Mouse (Mus musculus) limb, embryonic 15.5 days (tissue): ENCODE measurements around the gene Slc35g3. TPM values are rescaled to one million over a fixed set of nuclear protein-coding genes. Genes with fewer than 3 reads are reported as not detected.

Experiments
- ATAC-seq: fragments of 200-750 bp; cut with Nextera tagmentation; 2 replicates; pipeline ENCODE4 v1.8.0; 2017; ENCODE audit warnings: low read depth, moderate TSS enrichment; ENCODE audit not compliant: insufficient number of reproducible peaks, low FRiP score, low TSS enrichment
- H3K27ac ChIP-seq: fragments of 300-500 bp; sonication (generic); 2 replicates; pipeline ENCODE4 v1.5.1; 2015; ENCODE audit warnings: moderate library complexity, mild to moderate bottlenecking, inconsistent platforms
- H3K27me3 ChIP-seq: fragments of 300-500 bp; sonication (generic); 2 replicates; pipeline ENCODE4 v1.6.1; 2015; ENCODE audit warnings: inconsistent platforms
- H3K36me3 ChIP-seq: fragments of 300-500 bp; sonication (generic); 2 replicates; pipeline ENCODE4 v1.6.1; 2015; ENCODE audit warnings: inconsistent platforms
- H3K4me1 ChIP-seq: fragments of 300-500 bp; sonication (generic); 2 replicates; pipeline ENCODE4 v1.6.1; 2015; ENCODE audit warnings: inconsistent platforms
- H3K4me2 ChIP-seq: fragments of 300-500 bp; sonication (generic); 2 replicates; pipeline ENCODE4 v1.6.1; 2015; ENCODE audit warnings: mild to moderate bottlenecking, inconsistent platforms
- H3K4me3 ChIP-seq: fragments of 300-500 bp; sonication (generic); 2 replicates; pipeline ENCODE4 v1.5.1; 2015; ENCODE audit warnings: mild to moderate bottlenecking, inconsistent platforms
- H3K9ac ChIP-seq: fragments of 300-500 bp; sonication (generic); 2 replicates; pipeline ENCODE4 v1.6.1; 2015; ENCODE audit warnings: inconsistent platforms
- H3K9me3 ChIP-seq: fragments of 300-500 bp; sonication (generic); 2 replicates; pipeline ENCODE4 v1.6.1; 2016; ENCODE audit warnings: inconsistent platforms
- WGBS: fragments of 180-500 bp; shearing (Covaris S2); methylation state at CpG from one replicate; pipeline ENCODE4 v1.1.7; 2015; 5-methylcytosine and 5-hydroxymethylcytosine counted together
- polyA plus RNA-seq: library from polyadenylated mRNA; unstranded; fragments of >200 nt; fragmentation: Nextera tagmentation; extraction: Ambion mirVana; gene quantifications from 2 replicates; pipeline ENCODE4 v1.2.1, GENCODE M21; 2015

The Slc35g3 gene
- 0.09 and 0.15 TPM in 2 replicates for polyA plus RNA-seq

DNA sequence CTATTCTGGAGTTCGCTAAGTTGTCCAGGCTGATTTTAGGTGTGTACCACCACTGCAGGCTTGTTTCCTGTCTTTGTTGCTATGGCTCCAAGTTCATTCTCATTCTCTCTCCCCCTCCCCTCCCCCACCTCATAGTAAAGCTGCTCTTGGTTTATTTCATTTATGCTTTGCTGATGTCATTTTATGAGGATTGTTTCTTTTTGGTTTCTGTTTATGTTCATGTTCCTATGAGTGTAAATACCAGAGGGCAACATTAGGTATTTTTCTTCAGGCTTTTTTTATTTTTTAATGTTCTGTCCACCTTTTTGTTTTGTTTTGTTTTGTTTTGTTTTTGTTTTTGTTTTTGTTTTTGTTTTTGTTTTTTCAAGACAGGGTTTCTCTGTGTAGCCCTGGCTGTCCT is at the start of gene Slc35g3:
Gene Slc35g3, minus strand, starts transcription at position 101 of the 400 bp plus-strand sequence.
- Histone ChIP-seq H3K4me2 (no peak within 1 kb of the TSS), H3K36me3 (no peaks in the 10 kb centered on the region), H3K9ac (no peak within 1 kb of the TSS), H3K4me3 (no peak within 1 kb of the TSS), H3K9me3 (no peaks in the 10 kb centered on the region), H3K27me3 (no peaks in the 10 kb centered on the region), H3K4me1 (peaks cover 29% of the 10 kb centered on the region), H3K27ac (peak within 1 kb of the TSS; percentile 100; the same call in 1 of the 2 replicates)
- ATAC-seq: no peak
- WGBS: 55% methylated on average over 1 of the region's 1 CpGs

DNA sequence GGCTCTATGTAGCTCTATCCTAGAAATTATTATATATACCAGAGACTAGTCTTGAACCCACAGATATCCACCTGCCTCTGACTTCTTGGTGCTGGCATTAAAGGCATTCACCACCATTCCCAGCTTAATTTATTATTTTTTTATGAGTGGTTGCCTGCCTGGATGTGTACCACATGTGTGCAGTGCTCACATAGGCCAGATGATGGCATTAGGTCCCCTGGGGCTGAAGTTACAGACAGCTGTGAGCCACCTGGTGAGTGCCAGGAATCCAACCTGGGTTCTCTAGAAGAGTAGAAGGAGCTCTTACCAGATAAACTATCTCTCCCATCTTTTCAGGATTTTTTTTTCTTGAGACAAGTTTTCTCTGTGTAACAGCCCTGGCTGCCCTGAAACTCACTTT is 48.5 kb upstream of the Slc35g3 start:
- H3K27me3 ChIP-seq: peaks cover 17% of the 10 kb centered on the region
- H3K4me3 ChIP-seq: no peak overlapping the region
- H3K4me2 ChIP-seq: no peak overlapping the region
- no peaks in the 10 kb centered on the region for H3K36me3 ChIP-seq
- H3K4me1 ChIP-seq: no peaks in the 10 kb centered on the region; the same call in 1 of the 2 replicates
- no peaks in the 10 kb centered on the region for H3K9me3 ChIP-seq
- no peak overlapping the region for H3K27ac ChIP-seq
- ATAC-seq: no peak
- H3K9ac ChIP-seq: no peak overlapping the region

DNA sequence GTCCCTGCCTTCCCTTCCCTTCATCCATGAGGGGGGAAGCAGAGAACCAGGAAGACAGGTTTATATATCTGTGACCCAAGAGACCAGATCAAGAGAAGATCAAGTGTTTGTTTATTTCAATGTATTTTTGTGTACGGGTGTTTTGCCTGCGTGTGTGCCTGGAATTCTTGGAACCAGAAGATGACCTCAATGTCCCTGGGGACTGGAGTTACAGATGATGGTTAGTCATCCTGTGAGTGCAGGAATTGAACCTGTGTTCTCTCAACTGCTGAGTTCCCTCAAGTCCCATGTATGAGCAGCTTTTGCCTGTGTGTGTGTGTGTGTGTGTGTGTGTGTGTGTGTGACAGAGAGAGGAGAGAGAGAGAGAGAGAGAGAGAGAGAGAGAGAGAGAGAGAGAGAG is 45.9 kb upstream of the Slc35g3 start:
- H3K27me3 ChIP-seq: peaks cover 36% of the 10 kb centered on the region

DNA sequence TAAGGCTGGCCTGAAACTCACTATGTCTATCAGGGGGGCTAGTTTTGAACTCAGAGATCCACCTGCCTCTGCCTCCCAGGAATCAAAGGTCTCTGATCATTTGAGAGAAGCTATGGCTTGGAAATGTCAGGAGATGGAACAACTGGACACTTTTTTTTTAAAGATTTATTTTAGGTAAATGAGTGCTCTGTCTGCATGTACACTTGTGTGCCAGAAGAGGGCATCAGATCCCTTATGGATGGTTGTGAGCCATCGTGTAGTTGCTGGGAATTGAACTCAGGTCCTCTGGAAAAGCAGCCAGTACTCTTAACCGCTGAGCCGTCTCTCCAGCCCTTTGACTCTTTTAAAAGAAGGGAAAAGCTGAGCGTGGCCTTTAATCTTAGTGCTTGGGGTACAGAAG is 44.6 kb upstream of the Slc35g3 start:
- H3K4me1 ChIP-seq: peaks cover 38% of the 10 kb centered on the region
- H3K9me3 ChIP-seq: no peaks in the 10 kb centered on the region
- H3K36me3 ChIP-seq: no peaks in the 10 kb centered on the region
- peaks cover 45% of the 10 kb centered on the region for H3K27me3 ChIP-seq
- no peak overlapping the region for H3K27ac ChIP-seq
- no peak for ATAC-seq
- 83% methylated on average over 4 of the region's 4 CpGs for WGBS
- H3K9ac ChIP-seq: no peak overlapping the region
- no peak overlapping the region for H3K4me3 ChIP-seq
- H3K4me2 ChIP-seq: no peak overlapping the region

More for the DNA sequence above, 45.9 kb upstream of the Slc35g3 start:
- Histone ChIP-seq H3K4me1 (peaks cover 25% of the 10 kb centered on the region), H3K27ac (no peak overlapping the region), H3K4me2 (no peak overlapping the region), H3K9me3 (no peaks in the 10 kb centered on the region), H3K36me3 (no peaks in the 10 kb centered on the region), H3K4me3 (no peak overlapping the region), H3K9ac (no peak overlapping the region)
- 81% methylated on average over 2 of the region's 2 CpGs for WGBS
- ATAC-seq: no peak

DNA sequence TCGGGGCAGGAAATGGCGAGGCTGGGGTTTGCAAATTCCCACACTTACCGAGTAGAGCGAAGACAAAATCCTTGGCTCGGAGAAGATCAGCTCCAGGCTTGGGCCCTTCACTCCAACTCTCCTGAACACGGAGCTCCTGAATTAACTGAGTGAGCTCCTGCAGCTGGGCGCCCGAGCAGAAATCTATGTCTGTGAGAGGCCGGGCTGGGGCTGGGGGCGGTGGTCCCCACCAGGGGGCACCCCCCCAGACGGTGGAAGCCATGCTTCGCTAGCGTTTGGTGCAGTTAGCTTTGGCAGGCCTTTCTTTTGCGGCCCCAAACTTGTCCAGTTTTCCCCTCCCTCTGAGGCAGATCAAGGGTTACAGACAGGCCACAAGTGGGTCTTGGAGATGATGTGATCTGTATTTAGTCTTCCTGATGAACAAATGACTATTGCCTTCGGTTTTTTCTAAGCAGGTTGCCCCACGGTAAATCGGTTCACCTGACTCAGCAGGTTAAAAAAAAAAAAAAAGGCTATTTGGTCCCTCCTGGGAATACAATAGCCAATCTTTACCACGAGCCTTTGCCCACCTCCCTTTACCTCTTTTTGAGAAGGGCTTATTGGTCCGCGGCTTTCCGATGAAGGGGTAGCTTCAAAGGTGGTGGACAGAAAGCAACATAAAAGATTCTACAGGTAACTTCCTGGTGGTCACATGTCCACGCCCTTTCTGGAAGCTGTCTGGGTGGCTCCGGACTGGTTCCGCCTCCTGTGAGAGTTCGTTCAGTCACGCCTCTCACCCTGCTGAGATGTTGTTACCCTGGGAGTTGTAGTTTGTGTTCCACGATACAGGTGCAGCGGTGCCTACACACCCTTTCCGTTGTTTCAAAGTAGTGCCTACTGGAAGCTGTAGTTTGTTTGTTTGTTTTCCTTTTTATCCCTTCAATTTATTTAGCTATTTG is 43.5 kb upstream of the Slc35g3 start, which contains the start of gene Tmem102:
Gene Tmem102, minus strand, starts transcription at position 653 of the 938 bp plus-strand sequence.
- Histone ChIP-seq H3K27ac (no peak within 1 kb of the TSS), H3K4me1 (peaks cover 49% of the 10 kb centered on the region), H3K4me3 (peak within 1 kb of the TSS; percentile 60), H3K4me2 (peak within 1 kb of the TSS; percentile 97), H3K9ac (no peak within 1 kb of the TSS), H3K27me3 (peaks cover 54% of the 10 kb centered on the region), H3K9me3 (no peaks in the 10 kb centered on the region), H3K36me3 (no peaks in the 10 kb centered on the region)
- WGBS: 12% methylated on average over 29 of the region's 29 CpGs
- ATAC-seq: no peak

DNA sequence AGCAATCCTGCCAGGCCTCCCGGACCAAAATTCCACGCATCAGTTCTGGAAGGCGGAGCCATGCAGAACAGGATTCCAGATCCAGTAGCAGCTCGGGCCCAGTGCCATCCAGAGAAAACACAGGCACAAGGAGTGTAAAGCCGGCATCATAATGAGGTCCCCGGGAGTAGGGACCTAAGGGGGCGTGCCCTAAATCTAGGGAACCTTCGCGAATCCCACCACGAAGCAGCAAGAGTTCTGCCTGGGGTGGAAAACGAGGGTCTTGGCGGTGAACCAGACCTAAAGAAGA is 42.8 kb upstream of the Slc35g3 start:
- 7% methylated on average over 12 of the region's 12 CpGs for WGBS

DNA sequence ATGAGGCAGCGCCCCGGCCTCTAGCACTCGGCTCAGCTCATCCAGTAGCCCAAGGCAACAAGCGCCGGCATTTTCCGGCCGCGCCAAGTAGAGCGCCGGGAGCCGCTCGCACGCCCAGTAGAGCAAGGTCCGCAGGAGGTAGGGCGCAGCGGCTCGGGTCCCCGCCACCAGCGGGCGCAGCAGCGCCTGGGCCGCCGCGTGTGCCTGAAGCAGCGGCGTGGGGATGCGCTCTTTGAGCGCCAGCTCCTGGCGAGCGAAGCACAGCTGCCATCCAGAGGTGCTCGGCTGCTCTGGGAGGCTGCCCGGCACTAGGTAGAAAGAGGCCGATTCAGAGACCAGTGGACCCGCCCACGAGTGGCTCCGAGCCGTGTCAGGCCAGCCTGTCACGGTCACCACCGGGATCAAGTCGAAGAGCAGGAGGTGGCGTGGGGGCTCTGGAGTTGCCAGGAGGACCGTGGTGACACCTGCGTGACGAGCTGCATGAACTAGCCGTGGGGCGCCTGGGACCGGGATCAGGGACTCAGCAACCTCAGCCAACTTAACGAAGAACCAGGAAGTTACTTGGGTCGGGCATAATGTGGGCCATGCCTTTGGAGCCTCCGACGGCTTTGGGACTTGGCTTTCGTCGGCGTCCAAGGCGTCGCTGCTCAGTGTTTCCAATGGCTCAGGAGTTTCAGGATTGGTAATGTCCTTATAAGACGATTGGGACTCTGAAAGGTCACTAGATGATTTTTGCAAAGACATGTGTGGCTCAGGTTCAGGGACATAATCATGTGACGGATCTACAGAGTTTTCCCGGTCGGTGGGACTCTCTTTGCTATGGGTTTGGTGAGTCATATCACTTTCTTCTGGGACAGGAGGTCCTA is 42.3 kb upstream of the Slc35g3 start:
- H3K9ac ChIP-seq: peak overlapping the region; percentile 40
- 2% methylated on average over 58 of the region's 60 CpGs for WGBS
- H3K27me3 ChIP-seq: peaks cover 56% of the 10 kb centered on the region
- ATAC-seq: peak; percentile 43; the same call in 1 of the 2 replicates
- H3K4me2 ChIP-seq: peak overlapping the region; percentile 97
- no peaks in the 10 kb centered on the region for H3K9me3 ChIP-seq
- H3K4me3 ChIP-seq: peak overlapping the region; percentile 60
- H3K27ac ChIP-seq: peak overlapping the region; percentile 35; the same call in 1 of the 2 replicates
- peaks cover 62% of the 10 kb centered on the region for H3K4me1 ChIP-seq
- no peaks in the 10 kb centered on the region for H3K36me3 ChIP-seq

More for the DNA sequence above, 42.8 kb upstream of the Slc35g3 start:
- H3K27me3 ChIP-seq: peaks cover 56% of the 10 kb centered on the region
- H3K9me3 ChIP-seq: no peaks in the 10 kb centered on the region
- H3K9ac ChIP-seq: no peak overlapping the region
- H3K4me1 ChIP-seq: peaks cover 56% of the 10 kb centered on the region
- no peak overlapping the region for H3K27ac ChIP-seq
- peak overlapping the region; percentile 60 for H3K4me3 ChIP-seq
- ATAC-seq: no peak
- H3K4me2 ChIP-seq: peak overlapping the region; percentile 97
- H3K36me3 ChIP-seq: no peaks in the 10 kb centered on the region

DNA sequence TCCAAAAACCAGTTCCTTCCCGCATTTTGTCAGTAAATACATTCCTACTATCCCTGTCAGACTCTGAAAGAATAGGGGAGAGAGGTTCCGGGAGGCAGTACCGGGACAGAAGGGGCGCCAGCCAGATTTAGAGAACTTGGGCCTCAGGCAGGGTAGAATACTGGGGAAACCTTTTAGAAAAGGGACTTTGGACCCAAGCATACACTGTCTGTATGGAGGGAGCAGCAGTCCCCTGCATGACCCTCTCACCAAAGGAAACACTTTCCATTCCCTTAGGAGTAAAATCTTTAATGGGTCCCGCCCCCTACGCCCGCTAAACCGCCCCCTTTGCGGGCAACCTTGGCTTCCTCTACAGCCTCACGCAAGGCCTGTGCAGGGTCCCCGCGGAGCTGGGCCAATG is 41.6 kb upstream of the Slc35g3 start:
- H3K4me3 ChIP-seq: peak overlapping the region; percentile 60
- 0 out of 2 replicates have a peak, but pooled peaks cover 2% of the 10 kb centered on the region for H3K36me3 ChIP-seq
- 0 out of 2 replicates have a peak, but pooled peaks have one; percentile 0 for ATAC-seq
- H3K27me3 ChIP-seq: peaks cover 58% of the 10 kb centered on the region
- 4% methylated on average over 12 of the region's 12 CpGs for WGBS
- peak overlapping the region; percentile 35; the same call in 1 of the 2 replicates for H3K27ac ChIP-seq
- peak overlapping the region; percentile 97 for H3K4me2 ChIP-seq
- peaks cover 62% of the 10 kb centered on the region for H3K4me1 ChIP-seq
- H3K9me3 ChIP-seq: no peaks in the 10 kb centered on the region
- peak overlapping the region; percentile 40; the same call in 1 of the 2 replicates for H3K9ac ChIP-seq

DNA sequence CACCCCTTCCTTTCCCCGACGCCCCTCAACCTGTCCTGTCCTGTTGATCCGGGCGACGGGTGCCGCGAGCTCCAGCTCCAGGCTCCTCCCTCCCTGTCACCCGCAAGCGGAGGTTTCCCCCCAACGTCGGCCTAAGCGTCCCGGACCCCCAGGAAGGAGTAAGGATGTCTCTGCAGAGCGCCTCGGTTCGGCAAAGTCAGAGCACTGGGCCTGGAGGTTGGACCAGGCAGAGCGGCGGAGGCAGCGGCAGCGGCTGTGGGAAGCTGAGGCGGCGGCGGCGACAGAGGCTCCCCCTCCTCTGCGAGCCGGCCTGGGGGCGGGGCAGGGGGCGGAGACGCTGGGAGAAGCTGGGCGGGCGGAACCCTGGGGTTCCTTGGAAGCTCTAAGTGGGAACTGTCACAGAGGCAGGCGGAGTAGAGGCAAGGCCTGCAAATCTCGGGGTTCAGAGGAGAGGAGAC is 40.9 kb upstream of the Slc35g3 start:
- Histone ChIP-seq H3K36me3 (0 out of 2 replicates have a peak, but pooled peaks cover 6% of the 10 kb centered on the region), H3K27ac (peak overlapping the region; percentile 59; the same call in 1 of the 2 replicates), H3K4me3 (peak overlapping the region; percentile 60), H3K9me3 (no peaks in the 10 kb centered on the region), H3K4me2 (peak overlapping the region; percentile 97), H3K9ac (peak overlapping the region; percentile 40), H3K4me1 (peaks cover 62% of the 10 kb centered on the region), H3K27me3 (peaks cover 64% of the 10 kb centered on the region)
- under 1% methylated on average over 33 of the region's 33 CpGs for WGBS
- ATAC-seq: peak; percentile 26; the same call in 1 of the 2 replicates

DNA sequence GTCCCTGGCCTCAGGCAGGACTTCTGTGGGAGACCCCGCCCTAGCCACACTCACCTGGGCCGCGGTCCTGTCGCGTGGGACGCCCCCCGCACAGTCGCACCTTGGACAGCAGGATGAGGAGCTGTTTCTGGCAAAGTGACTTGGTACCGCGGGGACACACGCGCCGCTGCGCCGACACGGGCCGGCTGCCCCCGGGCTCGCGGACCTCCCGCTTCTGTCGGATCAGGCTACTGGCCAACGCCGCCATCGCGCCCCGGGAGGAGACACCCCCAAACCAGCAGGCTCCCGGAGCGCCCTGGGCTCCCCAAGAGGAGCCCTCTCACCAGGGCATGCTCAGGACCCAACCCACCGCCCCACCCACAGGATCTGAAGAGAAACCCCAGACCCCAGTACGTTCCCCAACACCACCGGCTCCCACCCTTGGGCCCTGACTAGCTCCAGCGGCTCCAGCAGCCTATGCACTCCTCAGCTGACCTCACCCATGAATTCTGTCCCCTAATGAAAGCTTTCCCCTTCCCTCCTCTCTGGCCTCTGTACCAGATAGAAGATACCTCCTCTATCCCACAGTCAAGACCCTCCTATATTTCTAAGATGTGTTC is 39.7 kb upstream of the Slc35g3 start, which contains the start of gene Fgf11:
Gene Fgf11, minus strand, starts transcription at position 479 of the 599 bp plus-strand sequence.
- Histone ChIP-seq H3K4me2 (peak within 1 kb of the TSS; percentile 97), H3K9me3 (no peaks in the 10 kb centered on the region), H3K4me3 (peak within 1 kb of the TSS; percentile 60), H3K9ac (peak within 1 kb of the TSS; percentile 43), H3K27me3 (peaks cover 60% of the 10 kb centered on the region), H3K27ac (peak within 1 kb of the TSS; percentile 68), H3K36me3 (0 out of 2 replicates have a peak, but pooled peaks cover 8% of the 10 kb centered on the region), H3K4me1 (peaks cover 62% of the 10 kb centered on the region)
- ATAC-seq: no peak
- under 1% methylated on average over 33 of the region's 33 CpGs for WGBS
